Mouse (Mus musculus): ENCODE data around the gene Safb2. TPM values are rescaled to one million over a fixed set of nuclear protein-coding genes. Genes with fewer than 3 reads are reported as not detected.

Safb2 gene
- total and polyA plus RNA-seq, 2 experiments from 2014 or later, result 30.7 to 48.9 TPM

GRCm38 (mm10) chr17:56559386-56559785, 25.0 kb downstream of the Safb2 start:
- TF ChIP-seq CTCF (IDR thresholded peaks at IDR 0.05), result no peak
- DNase-seq (ENCODE audit: low spot score) (no peak), ATAC-seq (ENCODE audit: low FRiP score) (no peak)
- H3K9me3 ChIP-seq (ENCODE audit: low read length), result no peaks in the 10 kb centered on the region
- peaks cover 36% of the 10 kb centered on the region for H3K36me3 ChIP-seq (ENCODE audit: insufficient read depth, low read length)
- H3K4me3 ChIP-seq (ENCODE audit: low read depth, low read length), result no peak overlapping the region
- no peak overlapping the region for H3K4me2 ChIP-seq (ENCODE audit: low read depth, low read length, poor library complexity, severe bottlenecking)
- 79% methylated on average over 3 of the region's 3 CpGs for WGBS
- no peaks in the 10 kb centered on the region for H3K27me3 ChIP-seq (ENCODE audit: insufficient read depth, low read length)
- no peaks in the 10 kb centered on the region for H3K4me1 ChIP-seq (ENCODE audit: insufficient read depth, low read length)
- no peak overlapping the region for H3K9ac ChIP-seq (replicated peaks; ENCODE audit: low read length, poor library complexity, severe bottlenecking)
- H3K27ac ChIP-seq (ENCODE audit: low read depth, low read length), result no peak overlapping the region

GRCm38 (mm10) chr17:56558448-56558847, 25.9 kb downstream of the Safb2 start:
- no peak overlapping the region for H3K27ac ChIP-seq (ENCODE audit: low read depth, low read length)
- ATAC-seq (ENCODE audit: low FRiP score) (peak; percentile 57), DNase-seq (ENCODE audit: low spot score) (peak; percentile 80)
- WGBS, result 16% methylated on average over 3 of the region's 3 CpGs
- no peaks in the 10 kb centered on the region for H3K9me3 ChIP-seq (ENCODE audit: low read length)
- H3K4me3 ChIP-seq (ENCODE audit: low read depth, low read length), result no peak overlapping the region
- TF ChIP-seq CTCF (IDR thresholded peaks at IDR 0.05), result peak; percentile 90
- H3K36me3 ChIP-seq (ENCODE audit: insufficient read depth, low read length), result peaks cover 27% of the 10 kb centered on the region
- no peaks in the 10 kb centered on the region for H3K27me3 ChIP-seq (ENCODE audit: insufficient read depth, low read length)
- H3K9ac ChIP-seq (replicated peaks; ENCODE audit: low read length, poor library complexity, severe bottlenecking), result no peak overlapping the region
- no peaks in the 10 kb centered on the region for H3K4me1 ChIP-seq (ENCODE audit: insufficient read depth, low read length)
- H3K4me2 ChIP-seq (ENCODE audit: low read depth, low read length, poor library complexity, severe bottlenecking), result no peak overlapping the region

GRCm38 (mm10) chr17:56554122-56554551, 30.2 kb downstream of the Safb2 start, which contains the start of gene Gm20219:
Gene Gm20219 (minus strand): TSS chr17:56554387.
- no peak within 1 kb of the TSS for H3K4me2 ChIP-seq (ENCODE audit: low read depth, low read length, poor library complexity, severe bottlenecking)
- H3K9ac ChIP-seq (replicated peaks; ENCODE audit: low read length, poor library complexity, severe bottlenecking), result no peak within 1 kb of the TSS
- no peak for TF ChIP-seq CTCF (IDR thresholded peaks at IDR 0.05)
- H3K27me3 ChIP-seq (ENCODE audit: insufficient read depth, low read length), result no peaks in the 10 kb centered on the region
- no peaks in the 10 kb centered on the region for H3K9me3 ChIP-seq (ENCODE audit: low read length)
- WGBS, result 85% methylated on average over 20 of the region's 20 CpGs
- DNase-seq (ENCODE audit: low spot score) (no peak), ATAC-seq (ENCODE audit: low FRiP score) (no peak)
- no peaks in the 10 kb centered on the region; the same call in 1 of the 2 replicates for H3K4me1 ChIP-seq (ENCODE audit: insufficient read depth, low read length)
- H3K27ac ChIP-seq (ENCODE audit: low read depth, low read length), result no peak within 1 kb of the TSS; the same call in 1 of the 2 replicates
- no peak within 1 kb of the TSS for H3K4me3 ChIP-seq (ENCODE audit: low read depth, low read length)
- no peaks in the 10 kb centered on the region for H3K36me3 ChIP-seq (ENCODE audit: insufficient read depth, low read length)

DNA sequence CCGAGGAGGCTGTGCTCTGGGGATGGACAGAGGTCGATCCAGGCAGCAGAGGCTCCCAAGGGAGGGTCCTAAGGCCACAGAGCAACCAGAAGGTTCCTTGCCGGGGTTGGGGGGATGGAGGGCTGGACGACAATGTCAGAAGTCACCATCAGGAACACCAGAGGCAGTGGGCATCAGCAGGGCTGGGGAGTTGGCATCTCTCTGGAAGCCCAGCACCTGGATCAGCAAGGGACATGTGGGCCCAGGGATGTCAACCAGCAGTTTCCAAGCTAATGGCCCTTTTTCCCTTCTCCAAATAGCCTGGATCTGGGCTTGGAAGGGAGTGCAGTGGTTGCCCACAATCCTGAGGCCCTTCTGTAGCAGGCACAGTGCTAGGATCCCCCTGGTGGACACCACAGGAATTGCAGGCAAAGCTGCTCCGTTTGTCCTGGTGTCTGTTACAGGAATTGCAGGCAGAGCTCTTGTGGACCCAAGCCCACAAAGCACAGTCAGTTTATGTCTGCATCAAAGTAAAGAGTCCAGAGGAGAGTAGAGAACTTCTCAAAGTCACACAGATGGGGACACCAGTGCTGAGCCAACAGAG, 31.5 kb downstream of the Safb2 start:
- no peak; the same call in 1 of the 2 replicates for ATAC-seq (ENCODE audit: low FRiP score)
- H3K27me3 ChIP-seq (ENCODE audit: insufficient read depth, low read length), result no peaks in the 10 kb centered on the region
- H3K4me3 ChIP-seq (ENCODE audit: low read depth, low read length), result no peak overlapping the region
- peak; percentile 73 for DNase-seq (ENCODE audit: low spot score)
- WGBS, result 43% methylated on average over 5 of the region's 5 CpGs
- no peaks in the 10 kb centered on the region for H3K36me3 ChIP-seq (ENCODE audit: insufficient read depth, low read length)
- TF ChIP-seq CTCF (IDR thresholded peaks at IDR 0.05), result peak; percentile 98
- H3K4me1 ChIP-seq (ENCODE audit: insufficient read depth, low read length), result no peaks in the 10 kb centered on the region; the same call in 1 of the 2 replicates
- no peaks in the 10 kb centered on the region for H3K9me3 ChIP-seq (ENCODE audit: low read length)
- H3K4me2 ChIP-seq (ENCODE audit: low read depth, low read length, poor library complexity, severe bottlenecking), result no peak overlapping the region
- peak overlapping the region; percentile 83 for H3K27ac ChIP-seq (ENCODE audit: low read depth, low read length)
- no peak overlapping the region for H3K9ac ChIP-seq (replicated peaks; ENCODE audit: low read length, poor library complexity, severe bottlenecking)

DNA sequence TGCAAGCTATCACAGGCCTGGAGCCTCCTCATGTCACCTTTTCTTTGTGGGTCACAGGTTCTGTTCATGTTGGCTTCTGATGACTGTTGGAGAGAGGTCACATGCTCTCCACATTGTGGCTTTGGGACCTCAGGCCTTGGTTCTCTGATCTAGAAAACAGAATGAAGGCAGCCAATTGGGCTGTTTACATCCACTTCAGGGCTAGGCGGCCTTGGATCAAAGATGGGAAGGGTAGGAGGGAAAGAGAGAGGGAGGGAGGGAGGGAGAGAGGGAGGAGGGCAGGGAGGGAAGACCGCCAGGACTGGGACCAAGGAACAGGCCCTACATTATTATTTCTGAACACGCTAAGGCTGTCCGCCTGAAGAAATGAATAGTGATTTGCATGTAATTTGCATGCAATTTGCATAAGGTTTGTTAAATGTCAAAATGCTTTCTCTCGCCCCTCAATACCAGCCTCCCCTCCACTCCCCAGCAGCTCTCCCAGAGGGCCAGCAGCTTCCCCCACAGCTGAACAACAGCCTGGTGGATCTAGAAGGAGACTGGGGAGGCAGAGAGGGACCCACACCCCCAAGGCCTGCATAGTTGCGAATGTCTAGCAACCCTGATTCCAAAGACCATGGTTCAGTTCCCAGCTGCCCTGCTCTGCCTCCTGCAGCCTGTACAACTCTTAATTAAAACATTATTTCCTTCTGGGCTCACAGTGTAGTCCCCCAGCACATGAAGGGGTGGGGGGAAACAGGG, 32.4 kb downstream of the Safb2 start:
- peak; percentile 83 for DNase-seq (ENCODE audit: low spot score)
- H3K36me3 ChIP-seq (ENCODE audit: insufficient read depth, low read length), result no peaks in the 10 kb centered on the region
- no peak overlapping the region for H3K9ac ChIP-seq (replicated peaks; ENCODE audit: low read length, poor library complexity, severe bottlenecking)
- no peak for TF ChIP-seq CTCF (IDR thresholded peaks at IDR 0.05)
- WGBS, result 28% methylated on average over 6 of the region's 6 CpGs
- no peaks in the 10 kb centered on the region for H3K9me3 ChIP-seq (ENCODE audit: low read length)
- H3K27ac ChIP-seq (ENCODE audit: low read depth, low read length), result peak overlapping the region; percentile 83
- H3K4me2 ChIP-seq (ENCODE audit: low read depth, low read length, poor library complexity, severe bottlenecking), result no peak overlapping the region
- H3K27me3 ChIP-seq (ENCODE audit: insufficient read depth, low read length), result no peaks in the 10 kb centered on the region
- no peak overlapping the region for H3K4me3 ChIP-seq (ENCODE audit: low read depth, low read length)
- H3K4me1 ChIP-seq (ENCODE audit: insufficient read depth, low read length), result peaks cover 6% of the 10 kb centered on the region
- ATAC-seq (ENCODE audit: low FRiP score), result peak; percentile 78

Data from midbrain, postnatal 0 days (tissue).